Mouse (Mus musculus): ENCODE data around the gene Olfr591.

- TF ChIP-seq CTCF (conservative IDR thresholded peaks at IDR 0.05; ENCODE audit: insufficient read depth, insufficient read length, low read depth, low read length), result no peak
- no peak for TF ChIP-seq POLR2A (IDR thresholded peaks at IDR 0.05; ENCODE audit: low read depth, low read length)
Measured at GRCm38 (mm10) chr7:103178240-103178639, at the start of gene Olfr591.
